Mouse (Mus musculus) testis, adult 2 months (tissue): ENCODE measurements around the gene Trim50.

Experiments
- CTCF ChIP-seq: fragments of 200-500 bp; IDR thresholded peaks from 2 replicates; pipeline ENCODE4 v1.5.1; 2012; ENCODE audit warnings: low read depth, mild to moderate bottlenecking, inconsistent platforms, low read length, moderate library complexity; ENCODE audit not compliant: control insufficient read depth, insufficient read depth, insufficient replicate concordance
- POLR2A ChIP-seq: fragments of 200-500 bp; IDR thresholded peaks from 2 replicates; pipeline ENCODE4 v1.6.1; 2012; ENCODE audit warnings: low read depth, mild to moderate bottlenecking, inconsistent platforms, low read length, moderate library complexity; ENCODE audit not compliant: control insufficient read depth

- TF ChIP-seq CTCF (no peak), POLR2A (no peak)
Measured at GRCm38 (mm10) chr5:135373601-135374000, 20.5 kb downstream of the Trim50 start.
